Mouse (Mus musculus) heart, adult 11 months (tissue): ENCODE results near the gene Slc29a1.
"Not testable (repeated sequence)": the region's sequence is repeated elsewhere in the genome, so short reads cannot be mapped to it uniquely, and the experiment has no call there.

ENCODE experiments used
- DNase-seq: peaks from one replicate; pipeline ENCODE4 v3.0.0; 2022

Gene Slc29a1

GRCm38 (mm10) chr17:45599446-45600242 lies at the start of gene Slc29a1:
Gene Slc29a1 (minus strand): TSS chr17:45599606.
- peak; percentile 97 for DNase-seq

- DNase-seq: no peak
Measured at GRCm38 (mm10) chr17:45644185-45644584, 44.8 kb upstream of the Slc29a1 start.

GRCm38 (mm10) chr17:45642701-45643100 lies 43.3 kb upstream of the Slc29a1 start:
- no peak for DNase-seq

- DNase-seq: no peak
Measured at GRCm38 (mm10) chr17:45641981-45642380, 42.6 kb upstream of the Slc29a1 start.

- no peak for DNase-seq
Measured at GRCm38 (mm10) chr17:45638596-45639295, 39.3 kb upstream of the Slc29a1 start.

GRCm38 (mm10) chr17:45634033-45634432 lies 34.6 kb upstream of the Slc29a1 start:
- DNase-seq: no peak

- no peak for DNase-seq
Measured at GRCm38 (mm10) chr17:45631940-45632339, 32.5 kb upstream of the Slc29a1 start.

- DNase-seq: no peak
Measured at GRCm38 (mm10) chr17:45630992-45631391, 31.6 kb upstream of the Slc29a1 start.

GRCm38 (mm10) chr17:45629861-45630694 lies 30.7 kb upstream of the Slc29a1 start:
- peak; percentile 97 for DNase-seq

GRCm38 (mm10) chr17:45628885-45629855 lies 29.8 kb upstream of the Slc29a1 start:
- peak; percentile 88 for DNase-seq

GRCm38 (mm10) chr17:45628160-45628559 lies 28.8 kb upstream of the Slc29a1 start:
- DNase-seq: peak; percentile 94

GRCm38 (mm10) chr17:45626577-45627134 lies 27.2 kb upstream of the Slc29a1 start:
- peak; percentile 95 for DNase-seq

GRCm38 (mm10) chr17:45623425-45623824 lies 24.0 kb upstream of the Slc29a1 start:
- not testable (repeated sequence) for DNase-seq

GRCm38 (mm10) chr17:45619386-45620256 lies 20.2 kb upstream of the Slc29a1 start:
- DNase-seq: peak; percentile 98

GRCm38 (mm10) chr17:45618941-45619385 lies 19.6 kb upstream of the Slc29a1 start:
- DNase-seq: peak; percentile 98

GRCm38 (mm10) chr17:45617655-45618054 lies 18.2 kb upstream of the Slc29a1 start:
- no peak for DNase-seq

- no peak for DNase-seq
Measured at GRCm38 (mm10) chr17:45616679-45617078, 17.3 kb upstream of the Slc29a1 start.

- DNase-seq: no peak
Measured at GRCm38 (mm10) chr17:45616046-45616650, 16.7 kb upstream of the Slc29a1 start.

GRCm38 (mm10) chr17:45612921-45613320 lies 13.5 kb upstream of the Slc29a1 start:
- DNase-seq: peak; percentile 94

- DNase-seq: peak; percentile 72
Measured at GRCm38 (mm10) chr17:45612008-45612407, 12.6 kb upstream of the Slc29a1 start.
